Mouse (Mus musculus): ENCODE data around the gene Rdh16f2. TPM values are rescaled to one million over a fixed set of nuclear protein-coding genes. Genes with fewer than 3 reads are reported as not detected.

Rdh16f2 gene
- polyA plus RNA-seq, 1 experiment from 2014 or later, result not detected

- Histone ChIP-seq H3K4me1 (ENCODE audit: control insufficient read depth, insufficient read depth, low read length) (no peaks in the 10 kb centered on the region), H3K27me3 (ENCODE audit: control insufficient read depth, insufficient read depth, low read length) (no peaks in the 10 kb centered on the region), H3K27ac (ENCODE audit: low read depth, low read length) (no peak overlapping the region), H3K4me2 (no peak overlapping the region), H3K9ac (ENCODE audit: low read length) (no peak overlapping the region), H3K4me3 (ENCODE audit: low read depth, low read length) (no peak overlapping the region), H3K9me3 (ENCODE audit: control insufficient read depth, low read length) (no peaks in the 10 kb centered on the region), H3K36me3 (ENCODE audit: control insufficient read depth, insufficient read depth, low read length) (no peaks in the 10 kb centered on the region)
- WGBS, result 98% methylated on average over 5 of the region's 5 CpGs
- ATAC-seq (ENCODE audit: low FRiP score) (no peak), DNase-seq (ENCODE audit: low spot score, missing footprints) (peak; percentile 56)
These were observed 51.4 kb downstream of the Rdh16f2 start for GRCm38 (mm10) chr10:127917651-127918050.

- H3K27me3 ChIP-seq (ENCODE audit: control insufficient read depth, insufficient read depth, low read length), result no peaks in the 10 kb centered on the region
- no peak overlapping the region for H3K4me3 ChIP-seq (ENCODE audit: low read depth, low read length)
- no peaks in the 10 kb centered on the region for H3K36me3 ChIP-seq (ENCODE audit: control insufficient read depth, insufficient read depth, low read length)
- 85% methylated on average over 1 of the region's 1 CpGs for WGBS
- DNase-seq (ENCODE audit: low spot score, missing footprints) (peak; percentile 2), ATAC-seq (ENCODE audit: low FRiP score) (no peak)
- H3K9me3 ChIP-seq (ENCODE audit: control insufficient read depth, low read length), result no peaks in the 10 kb centered on the region
- H3K4me2 ChIP-seq, result no peak overlapping the region
- no peak overlapping the region for H3K9ac ChIP-seq (ENCODE audit: low read length)
- H3K27ac ChIP-seq (ENCODE audit: low read depth, low read length), result no peak overlapping the region
- H3K4me1 ChIP-seq (ENCODE audit: control insufficient read depth, insufficient read depth, low read length), result no peaks in the 10 kb centered on the region
These were observed 56.0 kb downstream of the Rdh16f2 start for GRCm38 (mm10) chr10:127922241-127922640.

GRCm38 (mm10) chr10:127923024-127923423 is 56.8 kb downstream of the Rdh16f2 start:
- H3K9me3 ChIP-seq (ENCODE audit: control insufficient read depth, low read length), result no peaks in the 10 kb centered on the region
- H3K4me3 ChIP-seq (ENCODE audit: low read depth, low read length), result no peak overlapping the region
- ATAC-seq (ENCODE audit: low FRiP score) (no peak), DNase-seq (ENCODE audit: low spot score, missing footprints) (no peak)
- WGBS, result 92% methylated on average over 8 of the region's 8 CpGs
- no peak overlapping the region for H3K27ac ChIP-seq (ENCODE audit: low read depth, low read length)
- H3K9ac ChIP-seq (ENCODE audit: low read length), result no peak overlapping the region
- no peaks in the 10 kb centered on the region for H3K4me1 ChIP-seq (ENCODE audit: control insufficient read depth, insufficient read depth, low read length)
- no peaks in the 10 kb centered on the region for H3K27me3 ChIP-seq (ENCODE audit: control insufficient read depth, insufficient read depth, low read length)
- H3K4me2 ChIP-seq, result no peak overlapping the region
- H3K36me3 ChIP-seq (ENCODE audit: control insufficient read depth, insufficient read depth, low read length), result no peaks in the 10 kb centered on the region

- Histone ChIP-seq H3K36me3 (ENCODE audit: control insufficient read depth, insufficient read depth, low read length) (no peaks in the 10 kb centered on the region), H3K9me3 (ENCODE audit: control insufficient read depth, low read length) (no peaks in the 10 kb centered on the region), H3K4me2 (no peak overlapping the region), H3K27ac (ENCODE audit: low read depth, low read length) (no peak overlapping the region), H3K9ac (ENCODE audit: low read length) (no peak overlapping the region), H3K27me3 (ENCODE audit: control insufficient read depth, insufficient read depth, low read length) (no peaks in the 10 kb centered on the region), H3K4me1 (ENCODE audit: control insufficient read depth, insufficient read depth, low read length) (no peaks in the 10 kb centered on the region), H3K4me3 (ENCODE audit: low read depth, low read length) (no peak overlapping the region)
- ATAC-seq (ENCODE audit: low FRiP score), result no peak
- DNase-seq (ENCODE audit: low spot score, missing footprints), result no peak
- 79% methylated on average over 7 of the region's 7 CpGs for WGBS
These were observed 58.5 kb downstream of the Rdh16f2 start for GRCm38 (mm10) chr10:127924597-127925378.

Other genes with a start within 250 kb of the Rdh16f2 start
- gene Lrp1, start 245.3 kb upstream of the Rdh16f2 start, polyA plus RNA-seq (2014; fragmentation: Nextera tagmentation; extraction: Ambion mirVana), result 52.2 and 58.8 TPM in 2 replicates
- gene Stat6, start 223.5 kb upstream of the Rdh16f2 start, polyA plus RNA-seq (2014; fragmentation: Nextera tagmentation; extraction: Ambion mirVana), result 5.7 and 6.9 TPM in 2 replicates
- 10.0 and 10.9 TPM in 2 replicates for gene Nemp1, start 199.6 kb upstream of the Rdh16f2 start, polyA plus RNA-seq (2014; fragmentation: Nextera tagmentation; extraction: Ambion mirVana)
- 2.1 and 2.2 TPM in 2 replicates for gene Nab2, start 197.9 kb upstream of the Rdh16f2 start, polyA plus RNA-seq (2014; fragmentation: Nextera tagmentation; extraction: Ambion mirVana)
- gene Myo1a, start 161.3 kb upstream of the Rdh16f2 start, polyA plus RNA-seq (2014; fragmentation: Nextera tagmentation; extraction: Ambion mirVana), result 0.41 and 0.46 TPM in 2 replicates
- gene Tac2, start 142.0 kb upstream of the Rdh16f2 start, polyA plus RNA-seq (2014; fragmentation: Nextera tagmentation; extraction: Ambion mirVana), result not detected in 2 replicates
- gene Zbtb39, start 126.9 kb upstream of the Rdh16f2 start, polyA plus RNA-seq (2014; fragmentation: Nextera tagmentation; extraction: Ambion mirVana), result 7.5 and 7.6 TPM in 2 replicates
- gene Gpr182, start 114.7 kb upstream of the Rdh16f2 start, polyA plus RNA-seq (2014; fragmentation: Nextera tagmentation; extraction: Ambion mirVana), result 0.21 and 0.30 TPM in 2 replicates
- not detected in 2 replicates for gene Rdh1, start 106.8 kb upstream of the Rdh16f2 start, polyA plus RNA-seq (2014; fragmentation: Nextera tagmentation; extraction: Ambion mirVana)
- gene Rdh16f1, start 106.7 kb upstream of the Rdh16f2 start, polyA plus RNA-seq (2014; fragmentation: Nextera tagmentation; extraction: Ambion mirVana), result not detected in 2 replicates
- 0.10 and 0.15 TPM in 2 replicates for gene Rdh9, start 90.1 kb upstream of the Rdh16f2 start, polyA plus RNA-seq (2014; fragmentation: Nextera tagmentation; extraction: Ambion mirVana)
- not detected in 2 replicates for gene Rdh16, start 65.3 kb upstream of the Rdh16f2 start, polyA plus RNA-seq (2014; fragmentation: Nextera tagmentation; extraction: Ambion mirVana)
- not detected in 2 replicates for gene Rdh19, start 16.5 kb upstream of the Rdh16f2 start, polyA plus RNA-seq (2014; fragmentation: Nextera tagmentation; extraction: Ambion mirVana)
- gene Rdh7, start 22.3 kb downstream of the Rdh16f2 start, polyA plus RNA-seq (2014; fragmentation: Nextera tagmentation; extraction: Ambion mirVana), result not detected in 2 replicates
- gene Sdr9c7, start 32.0 kb downstream of the Rdh16f2 start, polyA plus RNA-seq (2014; fragmentation: Nextera tagmentation; extraction: Ambion mirVana), result not detected in 2 replicates
- gene Hsd17b6, start 141.1 kb downstream of the Rdh16f2 start, polyA plus RNA-seq (2014; fragmentation: Nextera tagmentation; extraction: Ambion mirVana), result not detected in 2 replicates
- 106 and 107 TPM in 2 replicates for gene Prim1, start 148.7 kb downstream of the Rdh16f2 start, polyA plus RNA-seq (2014; fragmentation: Nextera tagmentation; extraction: Ambion mirVana)
- 915 and 936 TPM in 2 replicates for gene Naca, start 169.1 kb downstream of the Rdh16f2 start, polyA plus RNA-seq (2014; fragmentation: Nextera tagmentation; extraction: Ambion mirVana)
- gene Ptges3, start 192.5 kb downstream of the Rdh16f2 start, polyA plus RNA-seq (2014; fragmentation: Nextera tagmentation; extraction: Ambion mirVana), result 686 and 692 TPM in 2 replicates
- gene Atp5b, start 216.8 kb downstream of the Rdh16f2 start, polyA plus RNA-seq (2014; fragmentation: Nextera tagmentation; extraction: Ambion mirVana), result 2,316 and 2,383 TPM in 2 replicates
- gene Baz2a, start 225.1 kb downstream of the Rdh16f2 start, polyA plus RNA-seq (2014; fragmentation: Nextera tagmentation; extraction: Ambion mirVana), result 20.2 and 21.0 TPM in 2 replicates